In genomic region chr1:162207708-162208043, GRCm38 (mm10) we compare ENCODE assay signal across 10 mouse cellular contexts.
DNase-seq lines count a peak whose midpoint lies in the region; ATAC-seq and TF ChIP-seq lines count a peak whose summit lies in the region.
"Had no signal": no experiment of that assay in that cellular context is flagged by ENCODE, and none has a peak within 500 bp of the region (broad histone marks: within the 10 kb centered on the region; RNA-seq: fewer than 3 reads in every experiment).

No protein-coding gene starts in this region.

- DNase-seq in forebrain, embryonic 10.5 days (ENCODE audit: extremely low spot score, low spot score), result no peak
- no peak for DNase-seq in kidney, adult 9 months
- DNase-seq in embryonic facial prominence, embryonic 14.5 days (ENCODE audit: low spot score), result no peak
- DNase-seq in liver, postnatal 0 days, result no peak
- DNase-seq in cerebellum, postnatal 14 days, result no peak
- no peak for DNase-seq in left cerebral cortex, postnatal 14 days (ENCODE audit: low spot score in 2 of 2)
- DNase-seq: gastrocnemius, postnatal 10 days had no signal

- no peak overlapping the region for H3K4me3 ChIP-seq in forebrain, embryonic 10.5 days
- H3K4me3 ChIP-seq in forebrain, embryonic 15.5 days, result no peak overlapping the region
- peak overlapping the region; percentile 28 for H3K4me3 ChIP-seq in kidney, embryonic 16.5 days (ENCODE audit: low read length)
- no peak overlapping the region for H3K4me3 ChIP-seq in embryonic facial prominence, embryonic 14.5 days (ENCODE audit: low read depth, low read length)
- no peak overlapping the region for H3K4me3 ChIP-seq in liver, postnatal 0 days (ENCODE audit: low read depth, low read length)

- no peaks in the 10 kb centered on the region for H3K9me3 ChIP-seq in forebrain, embryonic 10.5 days
- no peaks in the 10 kb centered on the region for H3K9me3 ChIP-seq in forebrain, embryonic 15.5 days
- no peaks in the 10 kb centered on the region for H3K9me3 ChIP-seq in kidney, embryonic 16.5 days (ENCODE audit: low read length)
- no peaks in the 10 kb centered on the region for H3K9me3 ChIP-seq in embryonic facial prominence, embryonic 14.5 days (ENCODE audit: control insufficient read depth, low read length)
- H3K9me3 ChIP-seq in liver, postnatal 0 days (ENCODE audit: low read length), result no peaks in the 10 kb centered on the region
- H3K9me3 ChIP-seq: megakaryocyte, embryonic 14.5 days had no signal

- no peak overlapping the region for H3K9ac ChIP-seq in forebrain, embryonic 15.5 days (replicated peaks)
- H3K9ac ChIP-seq in kidney, embryonic 16.5 days (replicated peaks; ENCODE audit: low read length), result no peak overlapping the region
- H3K9ac ChIP-seq in embryonic facial prominence, embryonic 14.5 days (ENCODE audit: low read depth, low read length), result peak overlapping the region; percentile 55
- H3K9ac ChIP-seq in liver, postnatal 0 days (replicated peaks), result no peak overlapping the region

- peaks cover 44% of the 10 kb centered on the region for H3K4me1 ChIP-seq in forebrain, embryonic 10.5 days
- peaks cover 6% of the 10 kb centered on the region for H3K4me1 ChIP-seq in forebrain, embryonic 15.5 days
- peaks cover 38% of the 10 kb centered on the region for H3K4me1 ChIP-seq in kidney, embryonic 16.5 days (ENCODE audit: insufficient read depth, low read length)
- H3K4me1 ChIP-seq in embryonic facial prominence, embryonic 14.5 days (ENCODE audit: control insufficient read depth, insufficient read depth, low read length), result peaks cover 44% of the 10 kb centered on the region
- H3K4me1 ChIP-seq in liver, postnatal 0 days (ENCODE audit: insufficient read depth), result 0 out of 2 replicates have a peak, but pooled peaks cover 2% of the 10 kb centered on the region

- WGBS in forebrain, embryonic 10.5 days, result 50% methylated on average over 7 of the region's 7 CpGs
- 27% methylated on average over 7 of the region's 7 CpGs for WGBS in forebrain, embryonic 15.5 days
- 24% methylated on average over 7 of the region's 7 CpGs for WGBS in kidney, embryonic 16.5 days
- 17% methylated on average over 7 of the region's 7 CpGs for WGBS in embryonic facial prominence, embryonic 14.5 days
- 36% methylated on average over 7 of the region's 7 CpGs for WGBS in liver, postnatal 0 days (ENCODE audit: insufficient replicate concordance)

- H3K27me3 ChIP-seq in forebrain, embryonic 10.5 days (ENCODE audit: poor library complexity, severe bottlenecking), result peaks cover 26% of the 10 kb centered on the region
- H3K27me3 ChIP-seq in forebrain, embryonic 15.5 days, result no peaks in the 10 kb centered on the region
- H3K27me3 ChIP-seq in kidney, embryonic 16.5 days (ENCODE audit: insufficient read depth, low read length), result no peaks in the 10 kb centered on the region
- no peaks in the 10 kb centered on the region for H3K27me3 ChIP-seq in embryonic facial prominence, embryonic 14.5 days (replicated peaks; ENCODE audit: control insufficient read depth, insufficient read depth, low read length)
- no peaks in the 10 kb centered on the region for H3K27me3 ChIP-seq in liver, postnatal 0 days (ENCODE audit: insufficient read depth, low read length)

- no peaks in the 10 kb centered on the region for H3K36me3 ChIP-seq in forebrain, embryonic 10.5 days (replicated peaks)
- no peaks in the 10 kb centered on the region for H3K36me3 ChIP-seq in forebrain, embryonic 15.5 days
- no peaks in the 10 kb centered on the region for H3K36me3 ChIP-seq in kidney, embryonic 16.5 days (ENCODE audit: insufficient read depth, low read length)
- H3K36me3 ChIP-seq in embryonic facial prominence, embryonic 14.5 days (ENCODE audit: control insufficient read depth, insufficient read depth, low read length), result no peaks in the 10 kb centered on the region
- no peaks in the 10 kb centered on the region for H3K36me3 ChIP-seq in liver, postnatal 0 days (replicated peaks; ENCODE audit: insufficient read depth, low read length)

- H3K4me2 ChIP-seq in forebrain, embryonic 15.5 days (replicated peaks), result no peak overlapping the region
- peak overlapping the region; percentile 48 for H3K4me2 ChIP-seq in kidney, embryonic 16.5 days (replicated peaks; ENCODE audit: low read depth, low read length)
- H3K4me2 ChIP-seq in embryonic facial prominence, embryonic 14.5 days (ENCODE audit: low read depth, low read length), result peak overlapping the region; percentile 49
- H3K4me2 ChIP-seq in liver, postnatal 0 days (ENCODE audit: low read depth, low read length), result peak overlapping the region; percentile 27; the same call in 1 of the 2 replicates

- TF ChIP-seq EP300 in liver, postnatal 0 days (IDR thresholded peaks at IDR 0.05; ENCODE audit: low read depth), result no peak

- no peak for ATAC-seq in forebrain, embryonic 15.5 days (replicated peaks)
- ATAC-seq in kidney, embryonic 16.5 days (ENCODE audit: low FRiP score, low TSS enrichment), result no peak
- no peak for ATAC-seq in embryonic facial prominence, embryonic 14.5 days (ENCODE audit: low read depth)
- no peak for ATAC-seq in liver, postnatal 0 days

- intact Hi-C loops in left cerebral cortex, postnatal 14 days (cut with DNase I), result no loop called here

- no peak for TF ChIP-seq CTCF in liver, postnatal 0 days (IDR thresholded peaks at IDR 0.05; ENCODE audit: low read depth)

- H3K27ac ChIP-seq in forebrain, embryonic 10.5 days, result peak overlapping the region; percentile 57
- H3K27ac ChIP-seq in forebrain, embryonic 15.5 days (replicated peaks), result no peak overlapping the region
- H3K27ac ChIP-seq in kidney, embryonic 16.5 days (ENCODE audit: low read length), result peak overlapping the region; percentile 80
- H3K27ac ChIP-seq in embryonic facial prominence, embryonic 14.5 days (replicated peaks; ENCODE audit: low read depth, low read length), result peak overlapping the region; percentile 95
- H3K27ac ChIP-seq in liver, postnatal 0 days (ENCODE audit: low read depth), result no peak overlapping the region

Comparison
In these comparisons a context has a peak if more than half of its experiments do, and no peak if none do; other contexts are left out.
1. H3K27ac ChIP-seq: peak in forebrain, embryonic 10.5 days (single experiment), kidney, embryonic 16.5 days (single experiment) and embryonic facial prominence, embryonic 14.5 days (single experiment); none in forebrain, embryonic 15.5 days (single experiment) and liver, postnatal 0 days (single experiment).